Mouse (Mus musculus): ENCODE results near the gene Mettl8. TPM values are rescaled to one million over a fixed set of nuclear protein-coding genes. Genes with fewer than 3 reads are reported as not detected.

Gene Mettl8
- polyA plus RNA-seq, 1 experiment from 2014 or later = 15.4 TPM

DNA sequence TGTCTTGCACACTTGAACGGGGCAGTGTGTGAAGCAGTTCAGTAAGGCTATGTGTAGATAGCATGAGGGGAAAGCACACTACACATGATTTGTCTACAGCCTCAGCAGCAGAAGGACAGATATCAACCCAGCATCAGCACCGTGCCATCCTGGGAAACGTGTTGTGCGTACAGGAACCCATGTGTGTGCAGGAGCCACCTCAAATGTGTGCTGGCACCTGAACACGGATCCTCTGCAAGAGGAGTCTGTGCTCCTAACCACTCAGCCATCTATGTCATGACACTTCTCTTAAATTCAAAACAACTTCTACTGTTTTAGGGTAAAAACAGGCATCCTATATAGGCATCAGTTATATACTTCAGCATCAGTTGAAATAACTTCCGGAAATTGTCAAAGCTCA lies 80.6 kb downstream of the Mettl8 start:
- 87% methylated on average over 6 of the region's 6 CpGs for WGBS
- H3K4me1 ChIP-seq (replicated peaks; ENCODE audit: control insufficient read depth, insufficient read depth, low read length) = no peaks in the 10 kb centered on the region
- H3K4me3 ChIP-seq (ENCODE audit: low read length) = no peak overlapping the region
- no peak for ATAC-seq (ENCODE audit: low read depth)
- H3K36me3 ChIP-seq (ENCODE audit: control insufficient read depth, insufficient read depth, low read length) = peaks cover 2% of the 10 kb centered on the region; the same call in 1 of the 2 replicates
- H3K4me2 ChIP-seq (ENCODE audit: low read depth, low read length) = no peak overlapping the region
- no peak overlapping the region for H3K9ac ChIP-seq (ENCODE audit: low read length)
- H3K27ac ChIP-seq (ENCODE audit: low read length) = no peak overlapping the region
- no peaks in the 10 kb centered on the region for H3K27me3 ChIP-seq (ENCODE audit: control insufficient read depth, insufficient read depth, low read depth, low read length)
- no peaks in the 10 kb centered on the region for H3K9me3 ChIP-seq (ENCODE audit: control insufficient read depth, low read length)

GRCm38 (mm10) chr2:70972795-70973518 lies 82.4 kb downstream of the Mettl8 start:
- no peak overlapping the region for H3K4me3 ChIP-seq (ENCODE audit: low read length)
- no peaks in the 10 kb centered on the region for H3K36me3 ChIP-seq (ENCODE audit: control insufficient read depth, insufficient read depth, low read length)
- no peak for ATAC-seq (ENCODE audit: low read depth)
- 63% methylated on average over 16 of the region's 16 CpGs for WGBS
- no peaks in the 10 kb centered on the region for H3K27me3 ChIP-seq (ENCODE audit: control insufficient read depth, insufficient read depth, low read depth, low read length)
- H3K4me1 ChIP-seq (replicated peaks; ENCODE audit: control insufficient read depth, insufficient read depth, low read length) = no peaks in the 10 kb centered on the region
- H3K27ac ChIP-seq (ENCODE audit: low read length) = no peak overlapping the region
- no peak overlapping the region for H3K9ac ChIP-seq (ENCODE audit: low read length)
- H3K9me3 ChIP-seq (ENCODE audit: control insufficient read depth, low read length) = no peaks in the 10 kb centered on the region
- H3K4me2 ChIP-seq (ENCODE audit: low read depth, low read length) = no peak overlapping the region

- no peaks in the 10 kb centered on the region for H3K4me1 ChIP-seq (replicated peaks; ENCODE audit: control insufficient read depth, insufficient read depth, low read length)
- H3K27ac ChIP-seq (ENCODE audit: low read length) = no peak overlapping the region
- H3K4me2 ChIP-seq (ENCODE audit: low read depth, low read length) = no peak overlapping the region
- H3K36me3 ChIP-seq (ENCODE audit: control insufficient read depth, insufficient read depth, low read length) = no peaks in the 10 kb centered on the region
- H3K9ac ChIP-seq (ENCODE audit: low read length) = no peak overlapping the region
- no peak for ATAC-seq (ENCODE audit: low read depth)
- no peaks in the 10 kb centered on the region for H3K27me3 ChIP-seq (ENCODE audit: control insufficient read depth, insufficient read depth, low read depth, low read length)
- 28% methylated on average over 7 of the region's 7 CpGs for WGBS
- no peaks in the 10 kb centered on the region for H3K9me3 ChIP-seq (ENCODE audit: control insufficient read depth, low read length)
- no peak overlapping the region for H3K4me3 ChIP-seq (ENCODE audit: low read length)
Observed at GRCm38 (mm10) chr2:70970158-70970741, 85.1 kb downstream of the Mettl8 start.

- no peak overlapping the region for H3K4me3 ChIP-seq (ENCODE audit: low read length)
- H3K36me3 ChIP-seq (ENCODE audit: control insufficient read depth, insufficient read depth, low read length) = no peaks in the 10 kb centered on the region
- no peaks in the 10 kb centered on the region for H3K27me3 ChIP-seq (ENCODE audit: control insufficient read depth, insufficient read depth, low read depth, low read length)
- H3K4me1 ChIP-seq (replicated peaks; ENCODE audit: control insufficient read depth, insufficient read depth, low read length) = no peaks in the 10 kb centered on the region
- H3K9me3 ChIP-seq (ENCODE audit: control insufficient read depth, low read length) = no peaks in the 10 kb centered on the region
- H3K4me2 ChIP-seq (ENCODE audit: low read depth, low read length) = no peak overlapping the region
- no peak overlapping the region for H3K9ac ChIP-seq (ENCODE audit: low read length)
- WGBS = 77% methylated on average over 2 of the region's 2 CpGs
- H3K27ac ChIP-seq (ENCODE audit: low read length) = no peak overlapping the region
- ATAC-seq (ENCODE audit: low read depth) = no peak
Observed at GRCm38 (mm10) chr2:70968305-70968704, 87.1 kb downstream of the Mettl8 start.

DNA sequence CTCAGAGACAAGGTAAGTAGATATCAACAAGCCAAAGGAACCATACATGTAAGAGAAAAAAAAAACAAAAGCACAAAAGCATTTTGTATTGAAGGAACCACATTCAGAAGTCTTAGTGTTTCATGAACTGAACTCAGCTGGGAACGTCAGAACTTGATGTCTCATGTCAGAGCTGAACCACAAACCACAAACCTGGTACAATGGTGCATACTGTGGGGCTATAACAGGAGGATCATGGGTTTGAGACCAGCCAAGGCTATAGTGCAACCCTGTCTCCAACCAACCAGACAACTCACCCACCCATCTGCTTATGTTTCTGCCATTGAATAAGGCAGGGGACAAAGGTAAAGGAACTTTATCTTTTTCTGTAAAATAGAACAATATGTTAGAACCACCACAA lies 88.2 kb downstream of the Mettl8 start:
- Histone ChIP-seq H3K4me3 (ENCODE audit: low read length) (no peak overlapping the region), H3K36me3 (ENCODE audit: control insufficient read depth, insufficient read depth, low read length) (no peaks in the 10 kb centered on the region), H3K9me3 (ENCODE audit: control insufficient read depth, low read length) (no peaks in the 10 kb centered on the region), H3K4me2 (ENCODE audit: low read depth, low read length) (no peak overlapping the region), H3K27me3 (ENCODE audit: control insufficient read depth, insufficient read depth, low read depth, low read length) (no peaks in the 10 kb centered on the region), H3K9ac (ENCODE audit: low read length) (no peak overlapping the region), H3K27ac (ENCODE audit: low read length) (no peak overlapping the region), H3K4me1 (replicated peaks; ENCODE audit: control insufficient read depth, insufficient read depth, low read length) (no peaks in the 10 kb centered on the region)
- WGBS = 88% methylated on average over 1 of the region's 1 CpGs
- no peak for ATAC-seq (ENCODE audit: low read depth)

GRCm38 (mm10) chr2:70964809-70965208 lies 90.6 kb downstream of the Mettl8 start:
- WGBS = 88% methylated on average over 2 of the region's 2 CpGs
- H3K9me3 ChIP-seq (ENCODE audit: control insufficient read depth, low read length) = no peaks in the 10 kb centered on the region
- H3K4me1 ChIP-seq (replicated peaks; ENCODE audit: control insufficient read depth, insufficient read depth, low read length) = no peaks in the 10 kb centered on the region
- no peak for ATAC-seq (ENCODE audit: low read depth)
- H3K4me2 ChIP-seq (ENCODE audit: low read depth, low read length) = no peak overlapping the region
- no peaks in the 10 kb centered on the region for H3K36me3 ChIP-seq (ENCODE audit: control insufficient read depth, insufficient read depth, low read length)
- no peaks in the 10 kb centered on the region for H3K27me3 ChIP-seq (ENCODE audit: control insufficient read depth, insufficient read depth, low read depth, low read length)
- H3K9ac ChIP-seq (ENCODE audit: low read length) = no peak overlapping the region
- H3K4me3 ChIP-seq (ENCODE audit: low read length) = no peak overlapping the region
- no peak overlapping the region for H3K27ac ChIP-seq (ENCODE audit: low read length)

DNA sequence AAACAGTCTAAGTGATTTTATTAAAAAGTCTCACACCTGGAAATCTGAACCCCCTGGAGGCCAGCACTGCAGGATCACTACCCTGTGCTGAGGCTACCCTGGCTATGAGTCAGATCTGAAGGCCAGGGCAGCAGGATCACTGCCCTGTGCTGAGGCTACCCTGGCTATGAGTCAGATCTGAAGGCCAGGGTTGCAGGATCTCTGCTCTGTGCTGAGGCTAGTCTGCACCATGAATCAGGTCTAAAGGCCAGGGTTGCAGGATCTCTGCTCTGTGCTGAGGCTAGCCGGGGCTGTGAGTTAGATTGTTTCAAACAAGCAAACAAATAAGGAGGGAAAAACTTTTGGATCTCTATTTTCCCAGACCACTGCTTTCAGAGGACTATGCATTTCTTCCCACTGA lies 92.5 kb downstream of the Mettl8 start:
- Histone ChIP-seq H3K4me3 (ENCODE audit: low read length) (no peak overlapping the region), H3K4me2 (ENCODE audit: low read depth, low read length) (no peak overlapping the region), H3K27me3 (ENCODE audit: control insufficient read depth, insufficient read depth, low read depth, low read length) (no peaks in the 10 kb centered on the region), H3K4me1 (replicated peaks; ENCODE audit: control insufficient read depth, insufficient read depth, low read length) (no peaks in the 10 kb centered on the region), H3K27ac (ENCODE audit: low read length) (no peak overlapping the region), H3K36me3 (ENCODE audit: control insufficient read depth, insufficient read depth, low read length) (no peaks in the 10 kb centered on the region), H3K9ac (ENCODE audit: low read length) (no peak overlapping the region), H3K9me3 (ENCODE audit: control insufficient read depth, low read length) (no peaks in the 10 kb centered on the region)
- no peak for ATAC-seq (ENCODE audit: low read depth)
- WGBS = 72% methylated on average over 1 of the region's 1 CpGs

GRCm38 (mm10) chr2:70961086-70961941 lies 94.1 kb downstream of the Mettl8 start:
- no peaks in the 10 kb centered on the region for H3K9me3 ChIP-seq (ENCODE audit: control insufficient read depth, low read length)
- H3K9ac ChIP-seq (ENCODE audit: low read length) = no peak overlapping the region
- no peak overlapping the region for H3K27ac ChIP-seq (ENCODE audit: low read length)
- no peak overlapping the region for H3K4me3 ChIP-seq (ENCODE audit: low read length)
- H3K27me3 ChIP-seq (ENCODE audit: control insufficient read depth, insufficient read depth, low read depth, low read length) = no peaks in the 10 kb centered on the region
- ATAC-seq (ENCODE audit: low read depth) = no peak
- no peaks in the 10 kb centered on the region for H3K4me1 ChIP-seq (replicated peaks; ENCODE audit: control insufficient read depth, insufficient read depth, low read length)
- 63% methylated on average over 6 of the region's 6 CpGs for WGBS
- H3K36me3 ChIP-seq (ENCODE audit: control insufficient read depth, insufficient read depth, low read length) = no peaks in the 10 kb centered on the region
- H3K4me2 ChIP-seq (ENCODE audit: low read depth, low read length) = no peak overlapping the region

- WGBS = 72% methylated on average over 6 of the region's 6 CpGs
- no peak for ATAC-seq (ENCODE audit: low read depth)
- H3K9me3 ChIP-seq (ENCODE audit: control insufficient read depth, low read length) = no peaks in the 10 kb centered on the region
Observed at GRCm38 (mm10) chr2:70960090-70960489, 95.3 kb downstream of the Mettl8 start.

More at GRCm38 (mm10) chr2:70960090-70960489, 95.3 kb downstream of the Mettl8 start:
- no peaks in the 10 kb centered on the region for H3K4me1 ChIP-seq (replicated peaks; ENCODE audit: control insufficient read depth, insufficient read depth, low read length)
- no peak overlapping the region for H3K4me2 ChIP-seq (ENCODE audit: low read depth, low read length)
- no peak overlapping the region for H3K27ac ChIP-seq (ENCODE audit: low read length)
- H3K27me3 ChIP-seq (ENCODE audit: control insufficient read depth, insufficient read depth, low read depth, low read length) = no peaks in the 10 kb centered on the region
- no peak overlapping the region for H3K9ac ChIP-seq (ENCODE audit: low read length)
- no peak overlapping the region for H3K4me3 ChIP-seq (ENCODE audit: low read length)
- H3K36me3 ChIP-seq (ENCODE audit: control insufficient read depth, insufficient read depth, low read length) = no peaks in the 10 kb centered on the region
